Mouse (Mus musculus): ENCODE data around the gene Tuba1c.

DNA sequence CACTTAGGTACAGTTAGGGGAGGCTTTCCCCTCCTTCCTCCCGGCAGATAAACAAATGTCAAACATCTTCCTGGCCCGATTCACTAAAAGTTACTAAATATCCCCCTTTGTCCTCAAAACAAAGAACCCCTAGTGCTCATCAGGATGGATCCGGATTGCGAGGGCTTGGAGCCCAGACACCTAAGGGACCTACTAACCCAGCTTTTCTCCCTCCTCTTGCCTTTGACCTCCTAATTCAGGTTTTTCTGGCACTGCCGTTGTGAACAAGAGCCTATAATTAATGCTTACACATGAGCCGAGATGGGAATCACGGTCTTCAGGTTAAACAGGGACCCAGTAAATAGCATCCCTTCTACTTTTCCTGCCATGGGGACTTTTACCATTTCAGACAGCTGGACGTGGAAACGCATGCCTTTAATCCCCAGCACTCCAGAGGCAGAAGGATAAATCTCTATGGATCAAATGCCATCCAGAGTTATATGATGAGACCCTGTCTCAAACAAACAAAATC is 38.1 kb upstream of the Tuba1c start:
- TF ChIP-seq CTCF (IDR thresholded peaks at IDR 0.05; ENCODE audit: low read depth) (no peak), EP300 (optimal IDR thresholded peaks at IDR 0.05) (no peak)
